Mouse (Mus musculus): ENCODE results near the gene Clec9a.

The Clec9a gene

DNA sequence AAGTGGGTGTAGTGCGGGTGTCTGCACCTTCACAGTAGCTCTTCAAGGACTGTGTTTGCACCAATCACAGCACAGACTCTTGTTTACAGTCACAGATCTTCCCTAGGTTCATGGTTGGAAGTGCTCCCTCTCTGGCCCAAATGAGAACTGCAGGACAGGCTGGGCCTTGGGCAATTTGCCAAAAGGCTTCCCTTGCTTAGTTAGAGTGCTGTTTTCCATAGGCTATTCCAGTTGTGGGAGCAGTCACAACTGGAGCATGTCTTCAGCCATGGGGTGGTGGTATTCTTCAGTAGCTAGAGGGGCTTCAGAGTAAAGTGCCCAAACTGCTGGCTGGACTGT lies 15.0 kb downstream of the Clec9a start:
- DNase-seq (ENCODE audit: low read depth, low spot score), result peak; percentile 68

DNA sequence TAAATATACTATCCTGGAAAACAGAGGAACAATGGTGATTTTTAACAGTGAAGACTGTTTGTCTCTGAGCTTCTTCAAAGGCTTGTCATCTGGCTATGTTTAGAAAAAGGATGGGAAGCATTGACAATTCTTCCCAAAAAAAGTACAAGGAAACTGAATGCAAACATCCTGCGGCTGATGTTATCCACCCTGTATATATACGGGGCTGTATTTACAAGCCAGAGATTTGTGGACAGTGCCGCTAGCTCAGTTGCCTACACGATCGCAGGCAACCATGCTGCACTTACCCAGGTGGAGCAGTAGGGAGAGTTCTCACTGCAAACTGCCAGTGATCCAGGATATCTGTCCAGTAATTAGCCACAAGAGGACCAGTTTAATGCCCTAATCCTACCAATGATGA lies 16.6 kb downstream of the Clec9a start:
- DNase-seq (ENCODE audit: low read depth, low spot score), result no peak

DNA sequence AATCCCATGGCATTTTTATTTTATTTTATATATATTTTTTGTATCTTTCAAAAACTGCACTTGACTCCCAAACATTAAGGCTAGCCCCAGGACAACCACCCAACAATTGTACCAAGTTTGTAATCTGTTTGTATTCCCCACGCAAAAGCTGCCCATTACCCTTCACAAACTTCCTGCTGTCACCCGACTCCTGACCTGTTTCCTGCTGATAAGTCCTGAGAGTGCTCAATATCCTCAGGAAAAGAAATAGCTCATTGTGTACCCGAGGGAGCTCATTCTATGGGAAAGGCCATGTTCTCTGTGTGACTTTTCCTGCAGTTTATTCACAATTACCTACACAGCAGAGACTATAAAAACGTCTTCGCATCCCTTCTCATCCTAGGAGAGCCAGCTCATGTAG lies 17.1 kb downstream of the Clec9a start:
- DNase-seq (ENCODE audit: low read depth, low spot score), result no peak

DNA sequence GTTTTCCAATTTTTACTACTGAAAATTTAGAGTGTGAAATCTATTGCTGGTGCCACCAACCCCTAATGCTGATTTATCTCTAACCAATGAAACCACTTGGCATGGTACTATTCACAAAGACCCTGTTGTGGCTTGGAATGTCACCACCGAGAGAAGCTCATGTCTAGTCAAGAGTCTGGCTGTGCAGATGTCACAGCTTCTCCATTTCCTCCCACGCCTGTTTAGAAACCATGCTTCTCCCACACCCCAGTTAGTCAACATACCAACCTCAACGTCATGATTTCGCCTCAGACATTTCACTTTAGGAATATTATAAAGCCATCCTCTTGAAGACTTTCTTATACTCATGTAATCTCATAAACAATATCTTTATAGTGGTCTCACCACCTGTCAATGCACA lies 18.6 kb downstream of the Clec9a start:
- DNase-seq (ENCODE audit: low read depth, low spot score), result no peak

DNA sequence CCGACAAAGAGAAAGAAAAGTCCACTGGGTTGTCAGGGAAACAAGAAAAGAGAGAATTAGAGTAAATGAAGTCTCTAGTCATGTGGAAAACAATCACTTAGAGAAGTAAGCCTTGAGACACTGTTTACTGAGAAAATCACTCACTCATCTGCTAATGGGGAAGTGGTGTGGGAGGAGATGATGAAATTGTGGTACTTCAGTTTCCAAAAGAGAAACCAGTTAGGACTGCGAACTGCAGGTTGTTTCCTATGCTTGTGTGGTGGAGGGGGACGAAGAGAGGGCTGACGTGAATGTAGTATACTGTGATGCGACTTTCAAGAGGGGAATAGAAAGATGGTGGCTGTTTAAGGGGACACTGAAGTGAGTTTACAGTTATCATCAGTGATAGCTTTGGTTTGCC lies 25.6 kb downstream of the Clec9a start:
- no peak for DNase-seq (ENCODE audit: low read depth, low spot score)

DNA sequence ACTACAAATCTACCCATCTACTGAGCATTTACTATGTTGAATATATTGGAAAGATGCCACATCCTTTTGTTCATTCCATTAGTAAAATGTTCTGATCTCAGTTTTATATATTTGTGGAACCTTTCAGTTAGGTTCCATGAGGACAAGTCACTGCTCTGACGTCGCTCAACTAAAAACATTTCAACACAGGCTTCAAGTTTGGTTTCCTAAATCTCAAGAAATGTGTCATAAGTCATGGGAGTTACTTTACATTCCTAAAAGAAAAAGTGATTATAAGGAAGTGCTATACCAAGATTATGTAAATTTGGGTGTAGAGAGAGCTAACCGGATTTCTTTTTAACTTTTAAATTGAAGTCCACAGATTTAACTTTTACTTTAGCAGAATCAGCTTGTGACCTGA lies 27.4 kb downstream of the Clec9a start:
- DNase-seq (ENCODE audit: low read depth, low spot score), result no peak

DNA sequence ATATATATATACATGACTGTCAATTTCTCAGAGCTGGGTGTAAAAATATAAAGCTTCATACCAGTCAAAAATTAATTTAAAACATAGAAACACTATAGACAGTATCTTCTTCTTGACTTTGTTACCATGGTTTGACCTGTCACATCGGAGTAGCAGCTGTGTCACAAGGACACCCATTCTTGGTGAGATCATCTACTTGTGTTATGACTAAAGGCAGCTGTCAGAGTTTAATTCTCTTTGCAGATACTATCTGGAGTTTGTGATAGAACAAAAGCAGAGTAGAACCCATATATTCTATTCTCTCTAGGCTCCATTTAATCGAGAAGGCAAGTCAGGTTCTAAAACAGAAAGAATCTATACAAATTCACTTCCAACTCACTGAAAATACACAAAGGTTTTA lies 29.4 kb downstream of the Clec9a start:
- DNase-seq (ENCODE audit: low read depth, low spot score), result no peak

DNA sequence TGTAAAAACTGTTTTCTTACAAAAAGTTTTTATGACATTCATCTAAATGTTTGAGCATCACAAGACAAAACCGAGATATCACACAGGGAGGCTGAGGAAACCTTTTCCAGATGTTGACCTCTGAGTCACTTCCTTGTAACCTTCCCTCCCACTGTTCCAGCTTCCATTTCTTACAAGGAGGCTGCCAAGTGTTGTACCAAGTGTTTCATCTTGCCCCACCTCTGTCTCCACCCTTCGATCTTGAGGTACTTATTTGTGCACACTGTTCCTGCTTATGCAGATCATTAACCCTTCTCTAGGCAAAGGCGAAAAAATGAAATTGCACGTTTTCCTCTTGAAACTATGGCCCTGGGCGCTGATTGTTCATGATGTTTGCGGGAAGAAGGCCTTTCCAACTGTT lies 41.1 kb downstream of the Clec9a start:
- DNase-seq (ENCODE audit: low read depth, low spot score), result peak; percentile 46

DNA sequence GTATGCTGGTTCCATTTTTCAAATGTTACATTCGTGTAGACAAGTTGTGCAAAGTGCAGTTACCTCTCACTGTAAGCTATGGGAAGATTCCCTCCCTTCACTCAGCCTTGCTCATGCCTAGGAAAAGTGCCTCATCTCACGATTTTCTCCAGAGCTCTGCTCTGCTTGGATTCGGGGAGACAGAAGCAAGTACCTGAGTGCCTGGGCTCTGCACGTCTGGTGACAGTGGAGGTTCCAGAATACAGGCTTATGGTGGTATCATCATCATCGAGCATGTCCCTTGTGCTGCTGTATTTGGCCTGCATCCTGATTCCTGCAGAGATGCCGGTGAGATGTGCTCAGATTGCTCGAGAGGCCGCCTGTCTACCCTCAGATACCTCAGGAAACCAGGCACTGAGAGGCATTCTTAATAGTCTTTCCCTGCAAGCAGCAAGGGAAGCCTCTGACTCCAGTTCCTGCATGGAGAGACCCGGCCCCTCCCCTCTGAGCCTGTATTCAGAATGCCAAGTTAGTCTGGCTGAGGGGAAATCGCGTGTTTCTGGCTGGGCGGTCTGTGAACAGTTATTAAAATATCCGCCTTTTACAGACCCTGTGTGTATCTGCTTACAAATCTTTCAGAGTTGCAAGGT lies 42.9 kb downstream of the Clec9a start, which contains the start of gene Clec1a:
Gene Clec1a, minus strand, starts transcription at position 590 of the 629 bp plus-strand sequence.
- no peak for DNase-seq (ENCODE audit: low read depth, low spot score)

DNA sequence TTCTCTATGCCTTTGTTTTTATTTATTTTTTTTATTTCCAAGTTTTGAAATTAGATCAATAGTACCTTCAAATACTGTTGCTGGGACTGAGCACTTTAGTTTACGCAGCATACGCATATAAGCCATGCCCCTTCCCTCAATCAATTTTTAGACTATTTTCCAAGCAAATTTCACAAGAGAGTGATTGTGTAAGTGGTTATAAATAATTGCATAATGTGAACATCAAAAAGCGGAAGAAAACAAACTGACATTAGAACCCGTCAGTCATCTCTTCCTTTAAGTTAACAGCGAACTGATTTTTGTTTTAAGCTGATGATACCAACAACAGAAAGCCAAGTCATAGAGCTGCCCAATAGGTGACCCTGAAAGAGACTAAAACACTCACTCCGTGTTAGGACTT lies 62.7 kb downstream of the Clec9a start:
- DNase-seq (ENCODE audit: low read depth, low spot score), result no peak

DNA sequence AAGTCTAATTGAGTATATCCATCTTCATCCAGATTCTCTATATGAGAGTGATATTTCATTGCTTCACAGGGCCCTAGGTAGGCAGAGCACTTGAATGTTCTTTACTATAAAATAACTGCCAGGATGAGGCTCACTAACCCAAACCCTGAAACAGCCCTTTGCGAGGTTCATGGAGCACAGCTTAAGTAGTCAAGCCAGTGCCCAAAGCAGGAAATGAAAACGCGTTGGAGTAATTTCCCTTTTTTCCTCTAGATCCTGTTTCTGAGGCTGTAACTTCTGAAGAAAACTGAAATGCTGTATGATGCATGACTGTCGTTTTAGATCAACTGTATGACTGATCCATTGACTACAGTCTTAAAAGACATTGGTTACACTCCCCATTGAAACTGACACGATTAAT lies 64.0 kb downstream of the Clec9a start:
- no peak for DNase-seq (ENCODE audit: low read depth, low spot score)
